Mouse (Mus musculus) heart, embryonic 15.5 days (tissue): ENCODE data around the gene Fndc3b. TPM values are rescaled to one million over a fixed set of nuclear protein-coding genes. Genes with fewer than 3 reads are reported as not detected.
A peak's percentile ranks its signal among the peaks of the same experiment; 100 is the strongest.

ENCODE experiments used
- ATAC-seq: fragments of 200-750 bp; cut with Nextera tagmentation; replicated peaks from 2 replicates; pipeline ENCODE4 v1.8.0; 2017; ENCODE audit warnings: low read depth, moderate TSS enrichment; ENCODE audit not compliant: insufficient number of reproducible peaks, insufficient read depth, low FRiP score
- H3K27ac ChIP-seq: fragments of 300-500 bp; sonication (generic); 2 replicates; pipeline ENCODE4 v1.5.1; 2015; ENCODE audit warnings: mild to moderate bottlenecking, inconsistent platforms
- H3K27me3 ChIP-seq: fragments of 300-500 bp; sonication (generic); 2 replicates; pipeline ENCODE4 v1.6.1; 2015; ENCODE audit warnings: inconsistent platforms
- H3K36me3 ChIP-seq: fragments of 300-500 bp; sonication (generic); 2 replicates; pipeline ENCODE4 v1.6.1; 2015; ENCODE audit warnings: mild to moderate bottlenecking, inconsistent platforms
- H3K4me1 ChIP-seq: fragments of 300-500 bp; sonication (generic); replicated peaks from 2 replicates; pipeline ENCODE4 v1.6.1; 2015; ENCODE audit warnings: inconsistent platforms
- H3K4me2 ChIP-seq: fragments of 300-500 bp; sonication (generic); 2 replicates; pipeline ENCODE4 v1.6.1; 2015; ENCODE audit warnings: inconsistent platforms, mild to moderate bottlenecking, moderate library complexity
- H3K4me3 ChIP-seq: fragments of 300-500 bp; sonication (generic); 2 replicates; pipeline ENCODE4 v1.5.1; 2015; ENCODE audit warnings: mild to moderate bottlenecking, inconsistent platforms
- H3K9ac ChIP-seq: fragments of 300-500 bp; sonication (generic); 2 replicates; pipeline ENCODE4 v1.6.1; 2015; ENCODE audit warnings: mild to moderate bottlenecking, inconsistent platforms
- H3K9me3 ChIP-seq: fragments of 300-500 bp; sonication (generic); replicated peaks from 2 replicates; pipeline ENCODE4 v1.6.1; 2016; ENCODE audit warnings: inconsistent platforms
- WGBS: fragments of 180-500 bp; shearing (Covaris S2); methylation state at CpG from one replicate; pipeline ENCODE4 v1.1.7; 2015; ENCODE audit warnings: mixed read lengths; 5-methylcytosine and 5-hydroxymethylcytosine counted together
- polyA plus RNA-seq: library from polyadenylated mRNA; unstranded; fragments of >200 nt; fragmentation: Nextera tagmentation; extraction: Ambion mirVana; gene quantifications from 2 replicates; pipeline ENCODE4 v1.2.1, GENCODE M21; 2015

Fndc3b gene
- polyA plus RNA-seq, 1 experiment from 2014 or later = 24.0 TPM

GRCm38 (mm10) chr3:27637046-27637661, 74.0 kb downstream of the Fndc3b start:
- Histone ChIP-seq H3K9me3 (no peaks in the 10 kb centered on the region), H3K9ac (no peak overlapping the region), H3K27me3 (no peaks in the 10 kb centered on the region), H3K4me2 (no peak overlapping the region), H3K4me3 (no peak overlapping the region), H3K36me3 (peaks cover 10% of the 10 kb centered on the region; the same call in 1 of the 2 replicates), H3K27ac (0 out of 2 replicates have a peak overlapping the region, but pooled peaks have one; percentile 6), H3K4me1 (peaks cover 40% of the 10 kb centered on the region)
- ATAC-seq = peak; percentile 55; the same call in 1 of the 2 replicates
- 48% methylated on average over 6 of the region's 6 CpGs for WGBS

GRCm38 (mm10) chr3:27635776-27636175, 75.3 kb downstream of the Fndc3b start:
- no peaks in the 10 kb centered on the region for H3K27me3 ChIP-seq
- no peak overlapping the region for H3K4me2 ChIP-seq
- no peak overlapping the region for H3K9ac ChIP-seq
- WGBS = 42% methylated on average over 3 of the region's 3 CpGs
- peaks cover 46% of the 10 kb centered on the region for H3K4me1 ChIP-seq
- H3K36me3 ChIP-seq = no peaks in the 10 kb centered on the region
- H3K4me3 ChIP-seq = no peak overlapping the region
- H3K27ac ChIP-seq = no peak overlapping the region
- no peak for ATAC-seq
- no peaks in the 10 kb centered on the region for H3K9me3 ChIP-seq

- Histone ChIP-seq H3K4me1 (peaks cover 35% of the 10 kb centered on the region), H3K4me3 (no peak overlapping the region), H3K36me3 (0 out of 2 replicates have a peak, but pooled peaks cover 4% of the 10 kb centered on the region), H3K9me3 (no peaks in the 10 kb centered on the region), H3K27me3 (no peaks in the 10 kb centered on the region), H3K9ac (no peak overlapping the region), H3K27ac (no peak overlapping the region), H3K4me2 (no peak overlapping the region)
- no peak for ATAC-seq
- WGBS = 89% methylated on average over 1 of the region's 1 CpGs
Observed at GRCm38 (mm10) chr3:27632880-27633279, 78.2 kb downstream of the Fndc3b start.

GRCm38 (mm10) chr3:27631112-27631511, 80.0 kb downstream of the Fndc3b start:
- Histone ChIP-seq H3K4me3 (no peak overlapping the region), H3K27ac (peak overlapping the region; percentile 84), H3K27me3 (no peaks in the 10 kb centered on the region), H3K36me3 (0 out of 2 replicates have a peak, but pooled peaks cover 4% of the 10 kb centered on the region), H3K9me3 (no peaks in the 10 kb centered on the region), H3K9ac (no peak overlapping the region), H3K4me2 (peak overlapping the region; percentile 31; the same call in 1 of the 2 replicates), H3K4me1 (peaks cover 35% of the 10 kb centered on the region)
- peak; percentile 82 for ATAC-seq
- 25% methylated on average over 7 of the region's 7 CpGs for WGBS

- no peak for ATAC-seq
- no peaks in the 10 kb centered on the region for H3K27me3 ChIP-seq
- 0 out of 2 replicates have a peak, but pooled peaks cover 4% of the 10 kb centered on the region for H3K36me3 ChIP-seq
- H3K9ac ChIP-seq = no peak overlapping the region
- no peaks in the 10 kb centered on the region for H3K9me3 ChIP-seq
- no peak overlapping the region for H3K27ac ChIP-seq
- WGBS = 95% methylated on average over 5 of the region's 5 CpGs
- peaks cover 45% of the 10 kb centered on the region for H3K4me1 ChIP-seq
- H3K4me3 ChIP-seq = no peak overlapping the region
- no peak overlapping the region for H3K4me2 ChIP-seq
Observed at GRCm38 (mm10) chr3:27629716-27630115, 81.4 kb downstream of the Fndc3b start.

GRCm38 (mm10) chr3:27626301-27626700, 84.8 kb downstream of the Fndc3b start:
- Histone ChIP-seq H3K27me3 (no peaks in the 10 kb centered on the region), H3K4me1 (peaks cover 49% of the 10 kb centered on the region), H3K36me3 (0 out of 2 replicates have a peak, but pooled peaks cover 4% of the 10 kb centered on the region), H3K9ac (no peak overlapping the region), H3K27ac (peak overlapping the region; percentile 48), H3K4me2 (no peak overlapping the region), H3K9me3 (no peaks in the 10 kb centered on the region), H3K4me3 (no peak overlapping the region)
- 74% methylated on average over 8 of the region's 8 CpGs for WGBS
- ATAC-seq = no peak

GRCm38 (mm10) chr3:27625592-27625985, 85.5 kb downstream of the Fndc3b start:
- peak; percentile 53; the same call in 1 of the 2 replicates for ATAC-seq
- Histone ChIP-seq H3K9ac (no peak overlapping the region), H3K4me1 (peaks cover 42% of the 10 kb centered on the region), H3K4me2 (no peak overlapping the region; the same call in 1 of the 2 replicates), H3K27ac (peak overlapping the region; percentile 48), H3K4me3 (no peak overlapping the region), H3K9me3 (no peaks in the 10 kb centered on the region), H3K27me3 (no peaks in the 10 kb centered on the region), H3K36me3 (0 out of 2 replicates have a peak, but pooled peaks cover 4% of the 10 kb centered on the region)
- 30% methylated on average over 8 of the region's 8 CpGs for WGBS

- Histone ChIP-seq H3K4me1 (peaks cover 40% of the 10 kb centered on the region), H3K9ac (no peak overlapping the region), H3K9me3 (no peaks in the 10 kb centered on the region), H3K4me3 (no peak overlapping the region), H3K4me2 (no peak overlapping the region; the same call in 1 of the 2 replicates), H3K36me3 (0 out of 2 replicates have a peak, but pooled peaks cover 3% of the 10 kb centered on the region), H3K27me3 (no peaks in the 10 kb centered on the region), H3K27ac (peak overlapping the region; percentile 48)
- 0 out of 2 replicates have a peak, but pooled peaks have one; percentile 10 for ATAC-seq
- WGBS = 54% methylated on average over 12 of the region's 12 CpGs
Observed at GRCm38 (mm10) chr3:27624974-27625591, 86.0 kb downstream of the Fndc3b start.

- no peaks in the 10 kb centered on the region for H3K9me3 ChIP-seq
- no peaks in the 10 kb centered on the region for H3K27me3 ChIP-seq
- 60% methylated on average over 4 of the region's 4 CpGs for WGBS
- H3K27ac ChIP-seq = peak overlapping the region; percentile 28; the same call in 1 of the 2 replicates
- H3K4me3 ChIP-seq = no peak overlapping the region
- no peak overlapping the region for H3K4me2 ChIP-seq
- peaks cover 50% of the 10 kb centered on the region for H3K4me1 ChIP-seq
- H3K9ac ChIP-seq = no peak overlapping the region
- peaks cover 5% of the 10 kb centered on the region; the same call in 1 of the 2 replicates for H3K36me3 ChIP-seq
- ATAC-seq = no peak
Observed at GRCm38 (mm10) chr3:27622451-27622850, 88.7 kb downstream of the Fndc3b start.

GRCm38 (mm10) chr3:27621176-27621575, 89.9 kb downstream of the Fndc3b start:
- Histone ChIP-seq H3K9ac (no peak overlapping the region), H3K27me3 (no peaks in the 10 kb centered on the region), H3K4me2 (no peak overlapping the region), H3K27ac (no peak overlapping the region), H3K36me3 (peaks cover 5% of the 10 kb centered on the region; the same call in 1 of the 2 replicates), H3K4me1 (peaks cover 52% of the 10 kb centered on the region), H3K9me3 (no peaks in the 10 kb centered on the region), H3K4me3 (no peak overlapping the region)
- ATAC-seq = no peak
- WGBS = 69% methylated on average over 4 of the region's 4 CpGs

- H3K4me1 ChIP-seq = peaks cover 44% of the 10 kb centered on the region
- peaks cover 5% of the 10 kb centered on the region; the same call in 1 of the 2 replicates for H3K36me3 ChIP-seq
- H3K4me3 ChIP-seq = no peak overlapping the region
- H3K27me3 ChIP-seq = no peaks in the 10 kb centered on the region
- no peak overlapping the region for H3K9ac ChIP-seq
- peak overlapping the region; percentile 72 for H3K27ac ChIP-seq
- 54% methylated on average over 9 of the region's 9 CpGs for WGBS
- no peak for ATAC-seq
- no peaks in the 10 kb centered on the region for H3K9me3 ChIP-seq
- no peak overlapping the region for H3K4me2 ChIP-seq
Observed at GRCm38 (mm10) chr3:27617733-27618132, 93.4 kb downstream of the Fndc3b start.
